Mouse (Mus musculus) neural tube, embryonic 10.5 days (tissue): ENCODE measurements around the gene Gltpd2.
"Not testable (repeated sequence)": the region's sequence is repeated elsewhere in the genome, so short reads cannot be mapped to it uniquely, and the experiment has no call there.

ENCODE experiments used
- DNase-seq: peaks from one replicate; pipeline ENCODE4 v3.0.0-alpha.2; 2017; ENCODE audit warnings: low spot score; ENCODE audit errors: extremely low spot score

The Gltpd2 gene

DNA sequence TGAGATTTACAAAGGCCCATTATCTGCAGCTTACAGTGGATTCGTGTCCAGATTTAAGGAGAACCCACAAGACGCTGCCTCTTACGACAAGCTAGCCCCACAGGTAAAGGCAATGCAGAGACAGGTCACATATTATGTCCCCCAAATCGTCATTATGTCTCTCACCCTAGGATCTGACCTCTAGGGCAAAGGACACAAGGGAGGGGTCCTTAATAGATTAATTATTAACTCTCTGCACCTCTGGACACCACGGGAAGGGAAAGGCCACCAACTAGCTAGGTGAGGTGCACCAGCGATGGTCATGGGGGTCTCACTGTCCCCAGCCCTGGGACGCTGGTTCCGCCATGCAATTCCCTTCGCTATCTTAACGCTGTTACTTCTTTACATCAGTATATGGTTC lies at the start of gene Gltpd2:
TSS of gene Gltpd2 (plus strand) at position 274 of the 400 bp plus-strand sequence.
- DNase-seq: no peak

GRCm38 (mm10) chr11:70469764-70470163 lies 49.2 kb upstream of the Gltpd2 start:
- DNase-seq: no peak

- DNase-seq: no peak
Observed at GRCm38 (mm10) chr11:70472716-70473115, 46.3 kb upstream of the Gltpd2 start.

- not testable (repeated sequence) for DNase-seq
Observed at GRCm38 (mm10) chr11:70473291-70473690, 45.7 kb upstream of the Gltpd2 start.

GRCm38 (mm10) chr11:70474872-70475534 lies 44.0 kb upstream of the Gltpd2 start:
- no peak for DNase-seq

GRCm38 (mm10) chr11:70485498-70485897 lies 33.5 kb upstream of the Gltpd2 start:
- DNase-seq: no peak

GRCm38 (mm10) chr11:70487816-70488215 lies 31.2 kb upstream of the Gltpd2 start:
- no peak for DNase-seq

GRCm38 (mm10) chr11:70489138-70489537 lies 29.9 kb upstream of the Gltpd2 start:
- DNase-seq: no peak

DNA sequence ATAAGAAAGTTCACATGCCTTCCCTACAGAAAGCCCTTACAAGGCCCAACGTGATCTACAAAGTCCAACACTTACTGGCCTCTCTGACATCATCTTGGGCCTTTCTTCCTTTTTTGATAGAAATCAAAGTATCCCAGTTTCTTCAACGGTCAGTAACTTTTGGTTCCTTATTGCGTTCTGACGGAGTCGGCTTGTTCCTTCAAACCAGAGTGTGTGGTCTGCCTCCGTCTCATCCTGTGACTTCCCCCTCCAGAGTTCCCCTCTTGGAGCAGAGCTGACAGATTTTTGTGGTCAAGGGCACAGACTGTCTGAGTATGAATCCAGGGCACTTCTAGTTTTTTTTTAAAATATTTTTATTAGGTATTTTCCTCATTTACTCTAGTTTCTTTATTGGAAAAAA lies 29.3 kb upstream of the Gltpd2 start:
- no peak for DNase-seq

GRCm38 (mm10) chr11:70499566-70500475 lies 19.2 kb upstream of the Gltpd2 start:
- no peak for DNase-seq

- DNase-seq: no peak
Observed at GRCm38 (mm10) chr11:70500476-70500812, 18.6 kb upstream of the Gltpd2 start.

DNA sequence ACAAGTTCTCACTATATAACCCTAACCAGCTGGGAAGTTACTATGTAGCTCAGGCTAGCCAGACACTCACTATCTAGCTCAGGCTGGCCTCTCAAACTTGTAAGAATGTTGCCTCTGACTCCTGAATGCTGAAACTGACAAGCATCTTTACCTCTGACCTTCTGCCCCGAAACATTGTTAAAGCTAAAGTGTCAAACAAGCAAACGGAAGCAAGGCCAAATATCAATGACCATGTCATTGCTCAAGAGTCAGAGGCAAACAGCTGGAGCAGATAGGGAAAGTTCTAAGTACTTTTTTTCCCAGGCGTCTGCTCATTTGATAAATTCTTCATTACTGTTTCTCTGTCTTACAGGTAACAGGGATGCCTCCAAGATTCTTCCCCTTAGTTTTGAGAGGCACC lies 17.0 kb upstream of the Gltpd2 start:
- no peak for DNase-seq

GRCm38 (mm10) chr11:70504970-70505369 lies 14.0 kb upstream of the Gltpd2 start, which contains the start of gene Tm4sf5:
Gene Tm4sf5, plus strand, starts transcription at chr11:70505244.
- DNase-seq: no peak

- peak; percentile 49 for DNase-seq
Observed at GRCm38 (mm10) chr11:70506385-70506784, 12.6 kb upstream of the Gltpd2 start.

- DNase-seq: no peak
Observed at GRCm38 (mm10) chr11:70506962-70507515, 12.0 kb upstream of the Gltpd2 start.

GRCm38 (mm10) chr11:70509753-70510564 lies 9.0 kb upstream of the Gltpd2 start:
- DNase-seq: peak; percentile 53

DNA sequence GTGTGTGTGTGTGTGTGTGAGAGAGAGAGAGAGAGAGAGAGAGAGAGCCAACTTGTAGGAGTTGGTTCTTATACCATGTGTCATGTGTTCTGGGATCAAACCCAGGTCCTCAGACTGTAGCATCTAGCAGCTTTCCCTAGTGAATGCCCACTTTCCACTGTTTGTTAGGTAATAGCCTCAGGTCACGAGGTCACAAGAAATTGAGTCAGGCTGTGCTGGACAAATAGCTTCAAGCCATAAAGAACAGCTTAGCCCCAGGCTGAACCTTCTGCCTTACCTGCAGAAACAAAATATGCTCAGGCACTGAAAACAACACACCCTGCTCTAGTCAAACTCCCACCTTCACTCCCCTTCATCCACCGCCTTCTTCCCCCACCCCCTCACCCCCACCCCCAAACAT lies 7.8 kb upstream of the Gltpd2 start:
- no peak for DNase-seq

GRCm38 (mm10) chr11:70511825-70512224 lies 7.2 kb upstream of the Gltpd2 start:
- no peak for DNase-seq

- no peak for DNase-seq
Observed at GRCm38 (mm10) chr11:70512709-70513342, 6.2 kb upstream of the Gltpd2 start.

DNA sequence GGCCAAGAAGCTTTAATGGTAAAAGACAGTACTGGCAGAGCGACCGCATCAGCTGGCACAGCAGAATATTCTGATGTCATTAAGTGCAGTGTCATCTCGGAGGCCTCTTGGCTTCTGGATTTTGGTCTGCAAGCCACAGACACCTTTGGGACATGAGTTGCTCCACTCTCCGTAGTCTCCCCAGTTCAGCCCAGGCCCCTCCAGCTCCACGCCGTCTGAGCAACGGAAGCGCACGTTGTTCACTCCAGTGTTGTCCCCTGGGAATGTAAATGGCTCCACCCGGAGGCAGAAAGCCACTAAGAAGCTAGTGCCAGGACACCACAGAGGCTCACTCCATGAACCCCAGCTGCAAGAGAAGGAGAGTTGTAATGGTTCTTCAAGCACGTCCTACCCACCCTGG lies 5.5 kb upstream of the Gltpd2 start:
- no peak for DNase-seq

DNA sequence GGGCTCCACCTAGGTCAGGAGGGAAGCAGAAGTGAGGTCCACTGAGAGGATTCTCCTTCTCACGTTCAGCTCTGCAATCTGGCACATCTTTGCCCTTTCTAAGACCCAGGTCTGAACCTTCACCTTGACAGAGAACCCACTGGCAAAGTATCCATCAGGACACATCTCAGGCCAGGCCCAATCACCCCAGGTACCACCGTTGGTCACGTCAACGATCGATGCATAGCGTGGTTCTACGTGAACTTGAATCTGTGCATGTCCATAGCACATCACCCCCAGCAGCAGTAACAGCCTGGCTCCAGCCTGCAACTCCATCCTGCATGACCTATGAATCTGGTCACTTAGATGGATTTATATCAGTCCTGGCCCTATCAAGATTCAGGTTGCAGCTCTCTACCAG lies 4.7 kb upstream of the Gltpd2 start, which contains the start of gene Vmo1:
TSS of gene Vmo1 (minus strand) at position 329 of the 400 bp plus-strand sequence.
- no peak for DNase-seq
